Mouse (Mus musculus): ENCODE measurements around the gene Degs2.

Gene Degs2

DNA sequence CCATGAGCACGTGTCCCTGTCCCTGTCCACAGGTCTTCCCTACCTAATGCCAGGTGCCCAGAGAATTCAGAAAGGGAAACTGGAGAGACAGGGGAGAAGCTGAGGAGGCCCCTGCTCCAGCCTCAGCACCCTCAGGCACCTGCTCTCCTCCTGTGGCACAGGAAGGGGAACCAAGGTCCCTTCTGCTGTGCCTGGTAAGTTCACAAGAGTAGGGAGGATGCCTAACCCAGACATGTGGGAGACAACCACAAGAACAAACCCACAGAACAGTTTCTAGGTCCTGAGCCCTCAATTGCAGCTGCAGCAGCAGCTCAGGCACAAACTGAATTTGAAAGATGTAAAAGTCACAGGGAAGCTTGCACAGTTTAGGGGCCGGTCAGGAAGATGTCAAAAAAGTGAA is 894 bp downstream of the Degs2 start:
- in situ Hi-C loops (cut with MboI; ENCODE audit: low sequenced_read_pairs) = no loop called here

DNA sequence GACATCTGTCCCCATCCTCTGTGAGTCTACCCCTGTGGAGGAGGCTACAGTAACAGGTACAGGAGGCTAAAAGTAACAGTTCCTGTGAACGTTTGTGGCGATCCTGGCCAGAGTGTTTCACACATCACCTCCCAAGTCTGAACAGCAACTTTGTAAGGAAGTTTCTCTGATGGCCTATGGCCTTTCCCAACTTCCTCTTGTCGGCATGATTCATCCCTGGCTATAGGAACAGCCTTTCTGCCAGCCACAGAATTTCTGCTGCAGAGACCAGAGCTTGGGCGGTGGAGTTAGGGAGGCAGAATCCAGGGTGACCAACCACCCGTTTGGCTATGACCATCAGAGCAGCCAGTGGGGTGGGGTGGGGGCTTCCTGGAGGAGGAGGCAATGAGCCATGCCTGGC is 2.1 kb downstream of the Degs2 start:
- in situ Hi-C loops (cut with MboI; ENCODE audit: low sequenced_read_pairs) = no loop called here

DNA sequence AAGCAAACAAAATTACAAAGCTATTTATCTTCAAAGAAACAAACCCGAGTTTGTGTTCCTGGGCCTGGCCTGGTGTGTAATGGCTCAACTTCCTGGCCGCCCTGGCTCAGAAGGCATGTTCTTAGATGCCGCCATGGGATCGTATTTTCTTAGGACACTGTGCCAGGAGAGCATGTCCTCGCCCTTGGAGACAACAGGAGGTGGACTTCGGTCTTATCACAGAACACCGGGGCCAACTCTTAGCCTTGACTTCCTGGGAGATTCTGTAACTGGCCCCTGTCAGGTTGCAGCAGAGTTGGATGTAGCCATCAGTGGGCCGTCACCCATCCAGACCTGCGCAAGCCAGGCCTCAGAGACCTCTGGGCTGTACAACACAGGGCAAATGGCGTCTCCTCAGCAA is 2.5 kb downstream of the Degs2 start:
- in situ Hi-C loops (cut with MboI; ENCODE audit: low sequenced_read_pairs) = no loop called here

DNA sequence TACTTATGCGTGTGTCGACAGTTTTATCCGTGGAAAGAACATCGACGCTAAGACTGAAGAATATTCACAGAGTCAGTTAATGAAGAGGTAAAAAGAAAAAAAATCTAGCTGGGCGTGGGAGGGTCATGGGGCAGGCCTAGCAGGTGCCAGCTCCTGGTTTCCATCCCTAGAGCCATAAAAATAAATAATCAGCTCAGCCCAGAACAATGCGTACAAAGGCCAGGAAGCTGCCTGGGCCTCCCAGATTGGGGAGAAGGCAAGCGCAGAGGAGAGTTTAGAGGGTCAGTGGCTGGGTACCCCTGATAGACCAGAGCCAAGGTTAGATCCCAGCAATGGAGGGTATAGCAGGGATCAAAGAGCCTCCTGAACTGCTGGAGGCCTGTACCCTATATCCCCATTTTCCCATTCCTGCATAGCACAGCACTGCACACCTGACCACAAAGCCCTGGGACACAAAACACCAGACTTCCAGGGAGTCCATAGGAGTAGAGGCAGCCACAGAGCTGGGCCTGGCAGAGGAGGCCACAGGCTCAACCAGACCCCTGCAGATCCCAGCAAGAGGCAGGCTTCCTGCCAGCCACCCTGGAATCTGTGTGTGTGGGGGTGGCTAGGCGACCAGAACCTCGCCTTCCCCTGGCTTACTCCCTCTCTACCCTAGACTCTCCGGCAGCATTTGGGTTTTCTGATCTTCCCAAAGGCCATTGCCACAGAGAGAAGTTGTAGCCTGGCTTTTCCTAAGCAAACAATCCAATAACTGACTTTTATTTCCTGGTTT is 3.2 kb downstream of the Degs2 start:
- in situ Hi-C loops (cut with MboI; ENCODE audit: low sequenced_read_pairs) = no loop called here

DNA sequence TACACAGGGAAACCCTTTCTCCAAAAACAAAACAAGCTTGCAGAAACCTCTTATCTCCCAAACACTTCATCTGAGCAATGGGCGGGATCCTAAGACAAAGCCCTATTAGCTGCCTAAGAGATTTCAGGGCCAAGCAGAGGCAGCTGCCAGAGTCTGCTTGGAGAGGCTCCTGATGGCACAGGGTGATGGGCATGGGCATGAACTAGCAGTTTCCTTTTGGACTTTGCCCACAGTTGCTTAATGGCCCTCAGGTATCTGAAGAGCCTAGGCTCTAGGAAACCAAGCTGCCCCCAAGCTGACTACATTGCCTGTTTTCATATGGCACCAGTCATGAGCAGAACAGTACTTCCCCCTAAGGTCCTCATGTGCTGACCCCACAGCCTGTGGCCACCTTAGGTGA is 7.9 kb downstream of the Degs2 start:
- in situ Hi-C loops (cut with MboI; ENCODE audit: low sequenced_read_pairs) = no loop called here

DNA sequence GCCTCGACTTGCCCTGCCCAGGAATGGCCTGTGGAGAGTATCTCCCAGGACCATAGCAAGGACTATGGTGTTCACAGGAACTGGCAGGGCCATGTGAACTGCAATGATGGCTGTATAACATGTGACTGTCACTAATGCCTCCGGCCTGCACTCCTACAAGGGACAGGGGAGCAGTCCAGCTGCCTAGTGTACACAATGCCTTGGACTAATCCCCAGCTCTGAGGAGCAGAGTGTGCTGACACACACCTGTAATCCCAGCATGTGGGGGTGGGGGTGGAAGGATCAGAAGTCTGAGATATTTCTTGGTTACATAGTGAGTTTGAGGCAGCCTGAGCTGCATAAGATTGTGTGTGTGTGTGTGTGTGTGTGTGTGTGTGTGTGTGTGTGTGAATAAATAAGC is 8.5 kb downstream of the Degs2 start:
- in situ Hi-C loops (cut with MboI; ENCODE audit: low sequenced_read_pairs) = no loop called here

DNA sequence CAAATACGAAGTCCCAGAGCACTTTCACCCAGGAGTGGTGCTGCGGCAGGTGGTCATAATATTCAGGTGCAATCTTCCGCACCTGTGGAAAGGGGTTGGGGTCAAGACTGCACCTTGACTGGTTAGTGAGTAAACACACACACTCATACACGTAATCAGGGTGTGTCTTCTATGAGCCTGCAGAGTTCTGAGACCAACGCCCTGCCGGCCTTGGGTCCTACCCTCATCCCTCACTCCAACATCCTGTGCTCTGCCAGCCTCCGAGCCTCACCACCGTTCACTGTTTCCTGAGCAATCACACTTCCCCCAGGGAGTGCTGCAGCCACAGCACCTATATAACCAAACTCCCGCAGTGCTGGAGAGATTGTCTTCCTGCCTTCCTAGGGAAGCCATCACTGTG is 11.6 kb downstream of the Degs2 start:
- in situ Hi-C loops (cut with MboI; ENCODE audit: low sequenced_read_pairs) = no loop called here

DNA sequence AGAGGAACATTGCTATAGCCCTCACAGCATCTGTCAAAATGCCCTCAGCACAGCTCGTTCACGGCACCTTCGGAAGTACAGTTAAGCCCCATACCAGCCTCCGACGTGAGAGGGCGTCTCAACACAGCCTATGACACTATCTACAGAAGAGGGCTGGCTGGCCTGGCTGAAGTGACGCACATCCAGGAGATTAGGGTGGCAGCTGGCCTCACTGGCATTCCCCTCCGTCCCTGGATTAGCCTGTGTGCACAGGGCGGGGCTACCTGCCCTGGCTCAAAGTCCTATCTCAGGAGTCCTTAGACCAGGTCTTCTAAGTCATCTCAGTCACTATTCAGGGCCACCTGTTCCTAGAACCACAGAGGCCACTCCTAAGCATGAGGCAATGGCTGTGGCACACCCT is 12.9 kb downstream of the Degs2 start:
- in situ Hi-C loops (cut with MboI; ENCODE audit: low sequenced_read_pairs) = no loop called here

DNA sequence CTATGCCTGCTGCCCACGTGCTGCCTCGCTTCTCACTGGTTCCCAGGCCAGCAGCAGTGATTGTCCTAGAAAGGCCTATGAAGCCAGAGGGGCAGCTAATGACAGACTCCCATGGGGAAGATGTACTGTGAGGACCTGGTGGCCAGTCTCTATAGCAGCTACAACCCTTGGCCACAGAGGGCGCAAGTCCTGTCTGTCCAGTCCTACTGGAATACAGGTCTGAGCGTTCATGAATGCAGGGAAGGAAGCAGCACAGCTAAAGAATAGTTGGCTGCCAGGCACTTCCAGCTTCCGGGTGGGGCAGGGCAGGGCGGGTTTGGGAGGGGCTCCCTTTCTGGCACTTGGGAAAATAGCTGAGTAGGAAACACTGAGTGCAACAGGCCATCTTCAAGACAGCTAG is 15.2 kb downstream of the Degs2 start:
- in situ Hi-C loops (cut with MboI; ENCODE audit: low sequenced_read_pairs) = no loop called here

DNA sequence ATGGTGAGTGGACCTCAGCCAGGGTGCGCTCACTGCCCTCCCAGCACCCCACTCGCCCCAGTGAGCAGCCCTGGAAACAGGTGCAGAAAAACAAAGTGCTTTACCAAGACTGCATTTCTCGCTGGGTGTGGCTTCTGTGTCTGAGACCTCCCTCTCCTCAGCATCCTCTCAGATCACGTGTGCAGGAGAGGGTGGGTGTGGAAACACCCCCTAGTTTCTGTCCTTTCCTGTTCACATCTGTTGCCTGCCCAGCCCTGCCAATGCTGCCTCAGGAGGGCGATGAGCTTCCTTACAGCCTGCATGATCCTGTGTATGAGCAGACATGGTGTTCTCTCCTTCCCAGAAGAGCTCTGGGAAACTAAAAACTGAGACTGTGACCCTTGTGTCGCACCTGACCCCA is 15.7 kb downstream of the Degs2 start:
- in situ Hi-C loops (cut with MboI; ENCODE audit: low sequenced_read_pairs) = no loop called here

DNA sequence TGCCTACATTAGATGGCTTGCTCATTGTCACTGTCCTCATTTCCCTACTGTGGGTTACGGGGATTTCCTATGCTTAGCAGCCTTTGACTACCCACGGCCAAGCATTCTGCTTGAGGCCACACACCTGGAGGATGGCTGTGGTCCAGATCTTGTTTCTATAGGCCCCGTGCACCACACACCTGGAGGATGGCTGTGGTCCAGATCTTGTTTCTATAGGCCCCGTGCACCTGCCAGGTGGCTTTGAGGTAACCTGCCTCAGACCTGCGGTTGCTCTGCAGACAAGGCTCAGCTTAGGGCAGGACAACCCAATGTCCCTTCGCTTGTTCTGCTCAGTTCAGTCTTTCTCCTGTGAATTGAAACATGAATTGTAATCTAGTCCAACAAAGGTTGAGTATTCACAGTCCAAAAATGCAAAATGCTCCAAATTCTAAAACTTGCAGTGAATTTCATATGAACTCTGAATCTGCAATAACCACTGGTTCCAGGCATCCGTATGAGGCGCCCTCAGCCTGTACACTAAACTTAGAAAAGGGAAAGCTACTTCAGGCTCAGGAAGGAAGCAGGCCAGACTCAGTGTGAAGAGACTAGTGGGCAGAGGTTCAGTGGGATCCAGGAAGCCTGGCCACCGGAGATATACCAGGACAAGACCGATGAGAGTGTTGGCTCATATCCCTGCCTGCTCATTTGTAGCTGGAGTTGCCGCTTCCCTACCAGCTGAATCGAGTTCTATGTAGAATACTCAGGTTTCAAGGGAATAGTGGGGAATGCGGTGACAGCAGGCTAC is 19.7 kb downstream of the Degs2 start:
- in situ Hi-C loops (cut with MboI; ENCODE audit: low sequenced_read_pairs) = no loop called here

DNA sequence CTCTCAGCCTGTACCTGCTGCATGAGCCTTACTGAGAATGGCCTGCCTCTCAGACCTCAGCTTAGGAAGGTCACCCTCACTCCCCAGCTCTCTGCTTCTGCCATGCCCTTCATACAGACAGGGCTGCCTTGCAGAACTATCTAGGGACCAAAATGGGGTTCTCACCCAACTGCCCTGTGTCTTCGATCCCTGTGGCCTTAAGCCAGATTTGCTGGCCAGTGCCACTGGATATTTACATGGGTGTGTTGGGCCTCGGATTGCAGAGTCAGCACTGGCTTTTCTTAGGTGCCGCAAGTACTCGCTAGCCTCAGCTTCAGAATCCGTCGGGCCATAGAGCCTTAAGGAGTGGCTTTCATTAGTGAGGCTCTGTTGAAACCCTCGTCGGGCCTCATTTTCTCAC is 21.3 kb downstream of the Degs2 start:
- in situ Hi-C loops (cut with MboI; ENCODE audit: low sequenced_read_pairs) = no loop called here

DNA sequence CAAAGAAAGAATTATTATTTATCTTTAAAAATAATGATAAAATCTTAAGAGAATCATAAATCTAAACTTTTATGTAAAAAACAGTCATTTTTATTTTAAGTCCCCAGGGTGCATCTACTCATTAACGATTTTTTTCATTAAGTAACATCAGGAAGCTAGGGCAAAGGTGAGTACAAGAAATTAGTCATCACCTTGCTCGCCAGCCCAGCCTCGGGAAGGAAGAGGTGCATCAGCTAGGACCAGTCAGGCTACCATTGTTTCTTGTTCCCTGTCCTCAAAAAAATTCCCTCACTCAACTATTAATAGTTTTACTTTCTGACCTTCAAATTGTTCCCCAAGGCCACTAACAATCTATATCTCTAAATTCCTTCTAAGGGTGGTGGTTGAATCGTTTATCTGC is 23.7 kb downstream of the Degs2 start:
- in situ Hi-C loops (cut with MboI; ENCODE audit: low sequenced_read_pairs) = no loop called here

DNA sequence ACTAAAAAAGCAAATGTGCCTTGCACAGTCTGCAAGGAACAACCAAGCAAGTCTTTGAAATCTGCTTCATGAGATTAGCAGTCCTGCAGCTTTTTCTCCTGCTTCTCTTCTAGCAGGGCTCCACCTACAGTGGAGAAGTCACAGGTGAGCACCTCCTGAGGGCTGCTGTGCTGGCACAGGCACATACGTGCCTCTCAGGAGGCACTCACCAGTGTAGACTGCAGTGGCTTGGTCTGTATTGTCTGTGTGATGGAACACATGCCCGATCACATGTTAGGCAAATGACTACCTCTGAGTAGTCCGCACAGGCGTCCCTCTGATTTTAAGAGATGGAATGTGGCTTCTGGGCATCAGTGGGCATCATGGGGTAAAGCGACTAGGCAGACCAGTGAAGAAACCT is 25.0 kb downstream of the Degs2 start:
- in situ Hi-C loops (cut with MboI; ENCODE audit: low sequenced_read_pairs) = no loop called here

DNA sequence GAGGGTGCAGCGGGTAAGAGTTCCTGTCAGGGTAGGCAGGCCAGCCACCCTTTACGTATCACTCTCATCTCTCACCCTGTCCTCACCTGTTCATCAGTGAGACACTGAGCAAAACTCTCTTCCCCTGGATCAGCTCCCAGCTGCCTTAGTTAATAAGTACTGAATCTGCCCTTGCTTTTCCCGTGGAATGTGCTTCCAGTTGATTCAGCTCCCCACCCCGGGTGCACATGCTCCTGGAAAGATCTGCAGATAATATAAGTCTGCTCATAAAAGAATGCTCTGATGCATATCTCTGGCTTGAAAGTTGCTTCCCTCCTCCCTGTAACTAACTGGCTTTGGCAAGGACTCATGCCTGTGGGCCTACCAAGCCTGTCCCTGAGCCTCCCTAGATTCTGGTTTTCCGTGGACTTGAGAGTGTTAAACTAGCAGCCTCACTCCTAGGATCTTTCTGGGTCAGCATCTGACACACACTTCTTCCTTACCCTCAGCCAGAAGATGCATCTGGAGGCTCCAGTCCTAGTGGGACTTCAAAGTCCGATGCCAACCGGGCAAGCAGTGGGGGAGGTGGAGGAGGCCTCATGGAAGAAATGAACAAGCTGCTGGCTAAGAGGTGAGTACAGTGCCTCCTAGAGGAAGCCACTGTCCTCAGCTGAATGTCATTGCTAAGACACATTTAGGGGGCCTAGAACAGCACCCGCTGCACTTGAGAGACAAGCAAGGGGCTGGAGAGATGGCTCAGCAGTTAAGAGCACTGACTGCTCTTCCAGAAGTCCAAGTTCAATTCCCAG is 26.3 kb downstream of the Degs2 start:
- in situ Hi-C loops (cut with MboI; ENCODE audit: low sequenced_read_pairs) = no loop called here

DNA sequence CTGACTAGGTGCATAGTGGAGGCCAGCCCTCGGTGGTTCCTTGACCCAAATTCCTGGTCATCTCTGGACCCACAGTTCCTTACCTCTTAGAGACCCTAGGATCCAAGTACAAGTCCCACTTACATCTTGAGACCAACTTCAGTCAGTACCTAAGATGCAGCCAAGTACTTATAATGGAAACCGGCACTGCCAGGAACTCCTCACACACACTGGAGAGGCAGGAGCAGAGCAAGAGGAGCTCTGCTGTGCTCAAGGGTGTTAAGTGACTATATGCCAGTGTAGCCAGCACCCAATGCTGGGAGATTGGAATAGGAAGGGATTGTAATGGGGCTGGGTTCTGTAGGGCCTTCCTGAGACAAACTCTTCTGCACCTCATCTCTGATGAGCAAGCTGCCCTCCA is 27.2 kb downstream of the Degs2 start:
- in situ Hi-C loops (cut with MboI; ENCODE audit: low sequenced_read_pairs) = no loop called here

DNA sequence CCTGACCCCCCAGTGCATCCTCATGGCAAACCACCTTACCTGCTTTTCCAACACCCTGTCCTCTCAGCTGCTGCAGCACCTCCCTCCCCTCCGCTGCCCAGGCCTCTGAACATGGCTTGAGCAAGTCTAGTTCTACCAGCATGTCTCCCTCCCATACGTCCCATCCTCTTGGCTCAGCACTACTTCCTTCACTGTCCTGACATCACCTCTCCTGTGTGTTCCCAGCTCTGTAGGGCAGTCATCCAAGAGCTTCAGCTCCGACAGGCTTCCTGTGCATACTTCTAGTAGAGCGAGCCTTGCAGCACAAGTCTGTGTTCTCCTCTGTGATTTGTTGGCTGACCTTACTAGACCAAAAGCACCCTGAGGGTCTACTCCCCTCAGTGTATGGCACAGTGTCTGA is 27.6 kb downstream of the Degs2 start:
- in situ Hi-C loops (cut with MboI; ENCODE audit: low sequenced_read_pairs) = no loop called here

DNA sequence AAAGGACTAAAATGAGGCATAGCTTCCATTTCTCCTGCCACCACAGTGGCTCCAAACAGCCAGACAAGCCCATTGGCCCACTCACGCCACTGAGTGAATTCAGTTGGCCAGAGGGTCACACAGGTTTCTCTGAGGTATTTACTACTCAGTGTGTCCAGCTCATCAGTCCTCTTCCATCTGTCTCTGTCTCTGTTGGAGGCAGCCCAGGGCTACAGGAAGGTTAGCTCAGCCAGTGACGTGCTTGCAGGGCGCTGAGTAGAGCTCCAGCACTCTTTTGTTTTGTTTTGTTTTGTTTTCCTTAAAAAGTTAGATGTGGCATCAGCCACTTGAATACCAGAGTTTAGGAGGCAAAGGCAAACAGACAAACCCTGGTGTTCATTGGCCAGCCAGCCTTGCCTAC is 28.6 kb downstream of the Degs2 start:
- in situ Hi-C loops (cut with MboI; ENCODE audit: low sequenced_read_pairs) = no loop called here

DNA sequence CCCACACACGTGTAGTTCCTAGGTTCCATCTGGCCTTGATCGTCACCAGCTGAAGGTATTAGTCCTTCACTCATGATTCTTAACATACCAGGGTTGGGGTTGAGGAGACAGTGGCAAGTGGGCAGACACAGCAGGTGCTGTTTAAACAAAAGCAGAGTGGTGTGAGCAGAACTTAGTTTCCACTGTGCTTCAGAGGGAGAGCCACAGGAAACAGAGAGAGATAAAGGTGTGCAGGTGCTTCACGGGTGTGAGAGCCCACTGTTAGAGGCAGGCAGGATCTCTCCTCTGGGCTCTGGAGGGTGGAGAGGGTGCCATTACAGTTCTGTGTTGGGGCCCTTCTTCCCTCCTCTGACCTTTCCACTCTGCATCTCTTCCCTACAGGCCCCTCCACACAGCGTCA is 29.2 kb downstream of the Degs2 start:
- in situ Hi-C loops (cut with MboI; ENCODE audit: low sequenced_read_pairs) = no loop called here

DNA sequence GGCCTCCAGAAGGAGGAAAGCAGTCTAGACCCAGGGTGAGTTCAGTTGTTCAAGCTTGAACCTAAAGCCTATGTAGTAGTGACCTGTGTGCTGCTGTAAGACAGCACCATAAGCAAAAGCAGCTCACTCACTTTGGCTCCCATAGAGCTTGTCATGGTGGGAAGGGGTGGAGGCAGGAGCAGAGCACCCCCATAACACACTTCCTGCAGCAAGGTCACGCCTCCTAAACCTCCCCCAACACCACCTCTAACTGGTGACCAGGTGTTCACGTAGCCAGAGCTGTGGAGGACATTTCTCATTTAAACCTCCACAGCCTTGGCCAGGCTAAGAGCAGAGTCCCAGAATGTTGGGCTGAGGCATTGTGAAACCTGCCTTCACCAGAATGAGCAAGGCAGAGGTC is 30.6 kb downstream of the Degs2 start:
- in situ Hi-C loops (cut with MboI; ENCODE audit: low sequenced_read_pairs) = no loop called here

DNA sequence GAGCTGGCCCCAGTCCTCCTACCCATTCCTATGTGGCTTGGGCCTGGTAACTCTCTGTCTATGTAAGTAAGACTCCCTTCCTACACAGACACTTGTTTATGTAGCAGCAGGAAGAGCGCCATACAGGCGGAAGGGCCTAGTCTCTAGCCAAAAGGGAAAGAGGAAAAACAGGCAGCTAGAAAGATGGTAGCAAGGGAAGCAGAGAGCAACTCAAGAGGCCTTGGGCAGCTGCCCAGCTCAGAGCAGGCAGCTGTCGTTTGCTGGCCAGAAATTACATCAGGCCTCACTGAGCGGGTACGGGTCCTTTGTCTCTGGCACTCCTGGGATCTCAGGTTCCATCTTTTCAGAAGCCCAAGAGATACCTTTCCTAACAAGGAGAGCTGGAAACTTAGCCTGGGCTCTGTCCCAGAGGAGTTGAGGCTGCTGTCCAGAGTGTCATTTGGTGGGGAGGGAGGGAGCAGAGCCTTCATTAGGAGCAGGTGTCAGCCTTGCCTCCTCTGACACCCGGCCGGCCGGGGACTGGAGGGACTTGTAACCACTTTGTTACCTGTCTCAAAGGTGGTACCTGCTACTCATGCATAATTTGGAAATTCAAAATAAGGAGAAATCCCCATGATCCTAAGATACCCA is 33.4 kb downstream of the Degs2 start:
- in situ Hi-C loops (cut with MboI; ENCODE audit: low sequenced_read_pairs) = no loop called here

Measured in CH12F3 (cell line).